Mouse (Mus musculus): Measurements from ENCODE around the gene Cnnm3.

GRCm38 (mm10) chr1:36475480-36476110, 36.1 kb upstream of the Cnnm3 start:
- TF ChIP-seq CTCF (IDR thresholded peaks at IDR 0.05) = no peak
- no peak for TF ChIP-seq EP300 (IDR thresholded peaks at IDR 0.05)
